In genomic region chr5:137986351-137986750, GRCm38 (mm10) we compare ENCODE assay signal across 45 mouse cellular contexts. TPM values are rescaled to one million over a fixed set of nuclear protein-coding genes. Genes with fewer than 3 reads are reported as not detected.
"Had no signal": no experiment of that assay in that cellular context is flagged by ENCODE, and none has a peak within 500 bp of the region (broad histone marks: within the 10 kb centered on the region; RNA-seq: fewer than 3 reads in every experiment).

No protein-coding gene starts in this region.

- H3K27me3 ChIP-seq: limb, embryonic 12.5 days; limb, embryonic 15.5 days; liver, embryonic 13.5 days; liver, embryonic 15.5 days; lung, embryonic 15.5 days; megakaryocyte, embryonic 14.5 days; midbrain, embryonic 12.5 days; midbrain, embryonic 13.5 days; midbrain, embryonic 15.5 days; neural tube, embryonic 12.5 days; neural tube, embryonic 13.5 days had no signal

- H3K4me3 ChIP-seq: left cerebral cortex, adult 2 months; limb, embryonic 12.5 days; limb, embryonic 13.5 days; limb, embryonic 15.5 days; liver, embryonic 13.5 days; liver, embryonic 15.5 days; lung, embryonic 15.5 days; megakaryocyte, embryonic 14.5 days; midbrain, embryonic 10.5 days; midbrain, embryonic 12.5 days; midbrain, embryonic 13.5 days; midbrain, embryonic 15.5 days; myocyte; neural tube, embryonic 12.5 days; neural tube, embryonic 13.5 days had no signal

- H3K9me3 ChIP-seq: limb, embryonic 12.5 days; limb, embryonic 15.5 days; liver, embryonic 13.5 days; liver, embryonic 15.5 days; lung, embryonic 15.5 days; midbrain, embryonic 10.5 days; midbrain, embryonic 12.5 days; midbrain, embryonic 15.5 days; neural tube, embryonic 12.5 days; neural tube, embryonic 13.5 days had no signal

- H3K27ac ChIP-seq: left cerebral cortex, adult 2 months; limb, embryonic 12.5 days; limb, embryonic 13.5 days; limb, embryonic 15.5 days; liver, embryonic 13.5 days; liver, embryonic 14.5 days; liver, embryonic 15.5 days; lung, embryonic 15.5 days; macrophage; midbrain, embryonic 10.5 days; midbrain, embryonic 12.5 days; midbrain, embryonic 13.5 days; midbrain, embryonic 15.5 days; neural tube, embryonic 12.5 days; neural tube, embryonic 13.5 days had no signal

- H3K4me2 ChIP-seq: limb, embryonic 12.5 days; limb, embryonic 13.5 days; limb, embryonic 15.5 days; liver, embryonic 13.5 days; liver, embryonic 15.5 days; lung, embryonic 14.5 days; lung, embryonic 15.5 days; midbrain, embryonic 11.5 days; midbrain, embryonic 12.5 days; midbrain, embryonic 13.5 days; midbrain, embryonic 15.5 days; neural tube, embryonic 12.5 days; neural tube, embryonic 13.5 days had no signal

- H3K4me1 ChIP-seq: limb, embryonic 12.5 days; limb, embryonic 13.5 days; liver, embryonic 13.5 days; liver, embryonic 15.5 days; lung, embryonic 15.5 days; megakaryocyte, embryonic 14.5 days; midbrain, embryonic 10.5 days; midbrain, embryonic 12.5 days; midbrain, embryonic 13.5 days; midbrain, embryonic 15.5 days; neural tube, embryonic 12.5 days; neural tube, embryonic 13.5 days had no signal

- DNase-seq: layer of hippocampus, postnatal 36 days; left cerebral cortex, postnatal 4 days; liver, embryonic 13.5 days; lung, adult 18-20 months; lung, adult 2 months; lung, embryonic 14.5 days; lung, postnatal 10 days; lung, postnatal 14 days; lung, postnatal 36 days; lung, postnatal 4 days; midbrain, embryonic 14.5 days had no signal

- H3K9ac ChIP-seq: limb, embryonic 12.5 days; limb, embryonic 13.5 days; limb, embryonic 15.5 days; liver, embryonic 13.5 days; liver, embryonic 14.5 days; liver, embryonic 15.5 days; lung, embryonic 14.5 days; lung, embryonic 15.5 days; midbrain, embryonic 12.5 days; midbrain, embryonic 13.5 days; midbrain, embryonic 15.5 days; neural tube, embryonic 12.5 days; neural tube, embryonic 13.5 days had no signal

- ATAC-seq: lung, postnatal 0 days; midbrain, embryonic 13.5 days; midbrain, embryonic 15.5 days; midbrain, embryonic 16.5 days had no signal

- H3K36me3 ChIP-seq: limb, embryonic 12.5 days; limb, embryonic 13.5 days; limb, embryonic 15.5 days; liver, embryonic 13.5 days; liver, embryonic 15.5 days; lung, embryonic 15.5 days; midbrain, embryonic 10.5 days; midbrain, embryonic 12.5 days; midbrain, embryonic 13.5 days; midbrain, embryonic 15.5 days; neural tube, embryonic 12.5 days; neural tube, embryonic 13.5 days had no signal

RNA-seq across cellular contexts. Expression of gene Azgp1, which starts 5.0 kb away (rescaled TPM):
- total RNA-seq: layer of hippocampus, postnatal 36 days; left cerebral cortex, adult 18-20 months; left cerebral cortex, adult 2 months; left cerebral cortex, adult 8-10 months; left cerebral cortex, postnatal 10 days; left cerebral cortex, postnatal 14 days; left cerebral cortex, postnatal 25 days; left cerebral cortex, postnatal 36 days; left cerebral cortex, postnatal 4 days; megakaryocyte progenitor cell, adult 5-6 weeks; megakaryocyte, adult 5-6 weeks; megakaryocyte-erythroid progenitor cell, adult 5-6 weeks; midbrain, postnatal 0 days; monocyte, adult 5-6 weeks had no signal
- polyA plus RNA-seq: limb, embryonic 11.5 days; limb, embryonic 12.5 days; limb, embryonic 13.5 days; limb, embryonic 15.5 days; lung, embryonic 14.5 days; lung, embryonic 16.5 days; macrophage; midbrain, embryonic 10.5 days; midbrain, embryonic 11.5 days; midbrain, embryonic 12.5 days; midbrain, embryonic 13.5 days; midbrain, embryonic 14.5 days; midbrain, embryonic 15.5 days; midbrain, embryonic 16.5 days; midbrain, postnatal 0 days; myocyte; neural tube, embryonic 11.5 days; neural tube, embryonic 12.5 days; neural tube, embryonic 13.5 days had no signal

RNA-seq across cellular contexts. Expression of gene Gjc3, which starts 23.5 kb away (rescaled TPM):
- total RNA-seq: megakaryocyte progenitor cell, adult 5-6 weeks; megakaryocyte, adult 5-6 weeks; megakaryocyte-erythroid progenitor cell, adult 5-6 weeks had no signal
- polyA plus RNA-seq: limb, embryonic 11.5 days; liver, embryonic 15.5 days; lung, embryonic 14.5 days; lung, postnatal 0 days; macrophage; midbrain, embryonic 11.5 days; myocyte; neural tube, embryonic 11.5 days had no signal

RNA-seq across cellular contexts. Expression of gene Smok3a, which starts 34.7 kb away (rescaled TPM):
- total RNA-seq: layer of hippocampus, postnatal 36 days; left cerebral cortex, adult 18-20 months; left cerebral cortex, adult 2 months; left cerebral cortex, adult 8-10 months; left cerebral cortex, postnatal 10 days; left cerebral cortex, postnatal 14 days; left cerebral cortex, postnatal 25 days; left cerebral cortex, postnatal 36 days; left cerebral cortex, postnatal 4 days; megakaryocyte progenitor cell, adult 5-6 weeks; megakaryocyte, adult 5-6 weeks; megakaryocyte-erythroid progenitor cell, adult 5-6 weeks; midbrain, postnatal 0 days; monocyte, adult 5-6 weeks had no signal
- polyA plus RNA-seq: limb, embryonic 11.5 days; limb, embryonic 12.5 days; limb, embryonic 13.5 days; limb, embryonic 14.5 days; limb, embryonic 15.5 days; liver, embryonic 13.5 days; liver, embryonic 14.5 days; liver, embryonic 15.5 days; lung, adult 2 months; lung, embryonic 14.5 days; lung, embryonic 15.5 days; lung, embryonic 16.5 days; lung, postnatal 0 days; macrophage; midbrain, embryonic 10.5 days; midbrain, embryonic 11.5 days; midbrain, embryonic 12.5 days; midbrain, embryonic 13.5 days; midbrain, embryonic 14.5 days; midbrain, embryonic 15.5 days; midbrain, embryonic 16.5 days; midbrain, postnatal 0 days; myocyte; neural tube, embryonic 11.5 days; neural tube, embryonic 12.5 days; neural tube, embryonic 13.5 days had no signal

RNA-seq across cellular contexts. Expression of gene Smok3b, which starts 34.9 kb away (rescaled TPM):
- total RNA-seq: layer of hippocampus, postnatal 36 days; left cerebral cortex, adult 18-20 months; left cerebral cortex, adult 2 months; left cerebral cortex, adult 8-10 months; left cerebral cortex, postnatal 10 days; left cerebral cortex, postnatal 14 days; left cerebral cortex, postnatal 25 days; left cerebral cortex, postnatal 36 days; left cerebral cortex, postnatal 4 days; megakaryocyte progenitor cell, adult 5-6 weeks; megakaryocyte, adult 5-6 weeks; megakaryocyte-erythroid progenitor cell, adult 5-6 weeks; midbrain, postnatal 0 days; monocyte, adult 5-6 weeks had no signal
- polyA plus RNA-seq: limb, embryonic 11.5 days; limb, embryonic 12.5 days; limb, embryonic 13.5 days; limb, embryonic 14.5 days; limb, embryonic 15.5 days; liver, embryonic 13.5 days; liver, embryonic 14.5 days; liver, embryonic 15.5 days; lung, adult 2 months; lung, embryonic 14.5 days; lung, embryonic 15.5 days; lung, embryonic 16.5 days; lung, postnatal 0 days; macrophage; midbrain, embryonic 10.5 days; midbrain, embryonic 11.5 days; midbrain, embryonic 12.5 days; midbrain, embryonic 13.5 days; midbrain, embryonic 14.5 days; midbrain, embryonic 15.5 days; midbrain, embryonic 16.5 days; midbrain, postnatal 0 days; myocyte; neural tube, embryonic 11.5 days; neural tube, embryonic 12.5 days; neural tube, embryonic 13.5 days had no signal
